7 mouse cellular contexts compared by ENCODE assay signal in genomic region chr13:24761403-24762227, GRCm38 (mm10). TPM values are rescaled to one million over a fixed set of nuclear protein-coding genes. Genes with fewer than 3 reads are reported as not detected.
DNase-seq lines count a peak whose midpoint lies in the region; ATAC-seq lines count a peak whose summit lies in the region.

Gmnn (minus strand) TSS chr13:24761923.

- ATAC-seq in embryonic facial prominence, embryonic 11.5 days (replicated peaks; ENCODE audit: insufficient number of reproducible peaks, low FRiP score, low TSS enrichment, low read depth), result peak; percentile 97
- peak; percentile 98 for ATAC-seq in limb, embryonic 11.5 days (ENCODE audit: insufficient number of reproducible peaks, low FRiP score, low TSS enrichment, low read depth)
- ATAC-seq in midbrain, embryonic 14.5 days (ENCODE audit: low FRiP score, low TSS enrichment), result peak; percentile 97

- no peaks in the 10 kb centered on the region; the same call in 1 of the 2 replicates for H3K36me3 ChIP-seq in embryonic facial prominence, embryonic 11.5 days (replicated peaks; ENCODE audit: control insufficient read depth, insufficient read depth, low read depth, low read length)
- peaks cover 6% of the 10 kb centered on the region; the same call in 1 of the 2 replicates for H3K36me3 ChIP-seq in limb, embryonic 11.5 days (ENCODE audit: control insufficient read depth, insufficient read depth, low read length)
- H3K36me3 ChIP-seq in midbrain, embryonic 14.5 days (ENCODE audit: control insufficient read depth, insufficient read depth, low read length), result no peaks in the 10 kb centered on the region

- peak within 1 kb of the TSS; percentile 88 for H3K27ac ChIP-seq in embryonic facial prominence, embryonic 11.5 days (replicated peaks; ENCODE audit: low read depth, low read length)
- H3K27ac ChIP-seq in limb, embryonic 11.5 days (replicated peaks; ENCODE audit: low read depth, low read length), result peak within 1 kb of the TSS; percentile 92
- H3K27ac ChIP-seq in midbrain, embryonic 14.5 days (replicated peaks; ENCODE audit: low read depth, low read length), result peak within 1 kb of the TSS; percentile 55; the same call in 1 of the 2 replicates

- no peaks in the 10 kb centered on the region for H3K4me1 ChIP-seq in embryonic facial prominence, embryonic 11.5 days (ENCODE audit: control insufficient read depth, insufficient read depth, low read length)
- H3K4me1 ChIP-seq in limb, embryonic 11.5 days (ENCODE audit: control insufficient read depth, insufficient read depth, low read length), result peaks cover 5% of the 10 kb centered on the region; the same call in 1 of the 2 replicates
- H3K4me1 ChIP-seq in midbrain, embryonic 14.5 days (ENCODE audit: control insufficient read depth, insufficient read depth, low read length), result 0 out of 2 replicates have a peak, but pooled peaks cover 3% of the 10 kb centered on the region

- H3K27me3 ChIP-seq in embryonic facial prominence, embryonic 11.5 days (ENCODE audit: control insufficient read depth, insufficient read depth, low read length), result no peaks in the 10 kb centered on the region
- H3K27me3 ChIP-seq in limb, embryonic 11.5 days (ENCODE audit: control insufficient read depth, insufficient read depth, low read length), result no peaks in the 10 kb centered on the region
- no peaks in the 10 kb centered on the region for H3K27me3 ChIP-seq in midbrain, embryonic 14.5 days (ENCODE audit: control insufficient read depth, insufficient read depth, low read length)

- peak within 1 kb of the TSS; percentile 69 for H3K4me2 ChIP-seq in embryonic facial prominence, embryonic 11.5 days (ENCODE audit: low read depth, low read length)
- peak within 1 kb of the TSS; percentile 65 for H3K4me2 ChIP-seq in limb, embryonic 11.5 days (ENCODE audit: low read depth, severe bottlenecking)
- H3K4me2 ChIP-seq in midbrain, embryonic 14.5 days (ENCODE audit: low read length), result peak within 1 kb of the TSS; percentile 73

- peak within 1 kb of the TSS; percentile 93 for H3K9ac ChIP-seq in embryonic facial prominence, embryonic 11.5 days (replicated peaks; ENCODE audit: low read length)
- H3K9ac ChIP-seq in limb, embryonic 11.5 days (ENCODE audit: low read length), result peak within 1 kb of the TSS; percentile 96
- peak within 1 kb of the TSS; percentile 54 for H3K9ac ChIP-seq in midbrain, embryonic 14.5 days (replicated peaks; ENCODE audit: low read length)

- H3K4me3 ChIP-seq in embryonic facial prominence, embryonic 11.5 days (ENCODE audit: low read depth, low read length), result peak within 1 kb of the TSS; percentile 94
- peak within 1 kb of the TSS; percentile 91 for H3K4me3 ChIP-seq in limb, embryonic 11.5 days (ENCODE audit: low read depth, low read length)
- H3K4me3 ChIP-seq in midbrain, embryonic 14.5 days (replicated peaks; ENCODE audit: low read depth, low read length), result peak within 1 kb of the TSS; percentile 98

- peak; percentile 93 for DNase-seq in adrenal gland, postnatal 14 days
- peak; percentile 94 for DNase-seq in embryonic facial prominence, embryonic 11.5 days (ENCODE audit: low spot score)
- peak; percentile 99 for DNase-seq in heart, adult 11 months
- peak; percentile 90 for DNase-seq in kidney, adult 18-20 months
- DNase-seq in limb, embryonic 11.5 days (ENCODE audit: low spot score), result peak; percentile 92
- peak; percentile 91 for DNase-seq in midbrain, embryonic 14.5 days
- DNase-seq in spleen, adult 18-20 months, result peak; percentile 85 to 90

- under 1% methylated on average over 73 of the region's 79 CpGs for whole genome bisulfite sequencing in embryonic facial prominence, embryonic 11.5 days
- whole genome bisulfite sequencing in limb, embryonic 11.5 days, result under 1% methylated on average over 77 of the region's 79 CpGs
- WGBS in midbrain, embryonic 14.5 days, result under 1% methylated on average over 79 of the region's 79 CpGs

- H3K9me3 ChIP-seq in embryonic facial prominence, embryonic 11.5 days (replicated peaks; ENCODE audit: control insufficient read depth, low read length), result no peaks in the 10 kb centered on the region
- no peaks in the 10 kb centered on the region for H3K9me3 ChIP-seq in limb, embryonic 11.5 days (ENCODE audit: control insufficient read depth, low read length)
- H3K9me3 ChIP-seq in midbrain, embryonic 14.5 days (ENCODE audit: control insufficient read depth, low read length), result no peaks in the 10 kb centered on the region

RNA-seq across cellular contexts. Expression of gene Gmnn, which starts in this region (rescaled TPM):
- 19.3 and 21.8 TPM in 2 replicates for total RNA-seq in adrenal gland, postnatal 14 days (2021)
- polyA plus RNA-seq in embryonic facial prominence, embryonic 11.5 days (2014; fragmentation: Nextera tagmentation; extraction: Ambion mirVana), result 154 and 172 TPM in 2 replicates
- polyA plus RNA-seq in limb, embryonic 11.5 days (2014; fragmentation: Nextera tagmentation; extraction: Ambion mirVana), result 151 and 169 TPM in 2 replicates
- polyA plus RNA-seq in midbrain, embryonic 14.5 days (2014; fragmentation: Nextera tagmentation; extraction: Ambion mirVana), result 16.0 and 24.1 TPM in 2 replicates

Comparison
In these comparisons a context has a peak if more than half of its experiments do, and no peak if none do; other contexts are left out.
1. Peak in every context shown above with its lines: DNase-seq, ATAC-seq, H3K4me3 ChIP-seq and H3K27ac ChIP-seq.